Mouse (Mus musculus): ENCODE measurements around the gene Brd7. TPM values are rescaled to one million over a fixed set of nuclear protein-coding genes. Genes with fewer than 3 reads are reported as not detected.

Brd7 gene
- polyA plus RNA-seq, 1 experiment from 2014 or later, result 61.3 TPM

- no peak overlapping the region for H3K4me2 ChIP-seq
- no peaks in the 10 kb centered on the region for H3K9me3 ChIP-seq
- no peak overlapping the region for H3K4me3 ChIP-seq (replicated peaks)
- H3K4me1 ChIP-seq, result 0 out of 2 replicates have a peak, but pooled peaks cover 9% of the 10 kb centered on the region
- no peak overlapping the region for H3K9ac ChIP-seq
- H3K27ac ChIP-seq, result no peak overlapping the region
- 54% methylated on average over 1 of the region's 1 CpGs for WGBS
- no peak for ATAC-seq (ENCODE audit: insufficient read depth, low FRiP score, low read depth)
- H3K27me3 ChIP-seq (replicated peaks), result no peaks in the 10 kb centered on the region
- no peaks in the 10 kb centered on the region for H3K36me3 ChIP-seq
These were observed 72.1 kb downstream of the Brd7 start for GRCm38 (mm10) chr8:88289901-88290300.

GRCm38 (mm10) chr8:88288622-88289242 is 73.3 kb downstream of the Brd7 start:
- H3K27ac ChIP-seq, result peak overlapping the region; percentile 51
- ATAC-seq (ENCODE audit: insufficient read depth, low FRiP score, low read depth), result no peak
- H3K4me2 ChIP-seq, result 0 out of 2 replicates have a peak overlapping the region, but pooled peaks have one; percentile 10

DNA sequence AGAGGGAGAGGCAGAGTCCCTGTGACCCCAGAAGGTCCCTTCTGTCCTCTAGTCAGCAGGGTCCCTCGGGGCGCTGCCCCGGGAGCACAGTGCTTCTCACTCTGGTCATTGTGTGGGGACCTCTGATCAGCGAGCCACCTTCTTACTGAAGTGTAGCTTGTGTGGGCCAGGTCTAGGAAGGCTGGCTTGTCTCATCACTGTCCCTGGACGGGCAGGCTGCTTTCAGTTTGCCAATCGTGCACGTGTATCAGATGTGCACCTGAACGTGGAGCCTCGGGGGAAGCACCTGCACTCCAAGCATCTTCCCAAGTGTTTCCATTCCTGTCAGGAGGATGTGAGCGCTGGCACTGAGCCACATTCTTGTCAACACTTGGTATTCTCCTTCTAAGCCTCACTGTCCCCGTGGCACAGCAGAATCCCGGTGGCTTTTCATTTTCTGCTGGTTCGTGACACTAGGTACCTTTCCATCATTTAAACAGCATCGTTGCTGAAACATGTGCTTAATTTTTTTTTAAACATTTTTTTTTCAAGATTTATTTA is 75.5 kb downstream of the Brd7 start:
- 0 out of 2 replicates have a peak, but pooled peaks cover 9% of the 10 kb centered on the region for H3K4me1 ChIP-seq
- no peaks in the 10 kb centered on the region for H3K9me3 ChIP-seq
- WGBS, result 83% methylated on average over 14 of the region's 14 CpGs
- no peaks in the 10 kb centered on the region for H3K36me3 ChIP-seq
- no peak overlapping the region for H3K27ac ChIP-seq
- H3K9ac ChIP-seq, result no peak overlapping the region
- H3K27me3 ChIP-seq (replicated peaks), result no peaks in the 10 kb centered on the region
- H3K4me2 ChIP-seq, result no peak overlapping the region
- ATAC-seq (ENCODE audit: insufficient read depth, low FRiP score, low read depth), result no peak
- no peak overlapping the region for H3K4me3 ChIP-seq (replicated peaks)

More at GRCm38 (mm10) chr8:88288622-88289242, 73.3 kb downstream of the Brd7 start:
- H3K9me3 ChIP-seq, result no peaks in the 10 kb centered on the region
- no peaks in the 10 kb centered on the region for H3K36me3 ChIP-seq
- 0 out of 2 replicates have a peak, but pooled peaks cover 9% of the 10 kb centered on the region for H3K4me1 ChIP-seq
- no peak overlapping the region for H3K9ac ChIP-seq
- H3K27me3 ChIP-seq (replicated peaks), result no peaks in the 10 kb centered on the region
- no peak overlapping the region for H3K4me3 ChIP-seq (replicated peaks)
- 62% methylated on average over 12 of the region's 12 CpGs for WGBS

DNA sequence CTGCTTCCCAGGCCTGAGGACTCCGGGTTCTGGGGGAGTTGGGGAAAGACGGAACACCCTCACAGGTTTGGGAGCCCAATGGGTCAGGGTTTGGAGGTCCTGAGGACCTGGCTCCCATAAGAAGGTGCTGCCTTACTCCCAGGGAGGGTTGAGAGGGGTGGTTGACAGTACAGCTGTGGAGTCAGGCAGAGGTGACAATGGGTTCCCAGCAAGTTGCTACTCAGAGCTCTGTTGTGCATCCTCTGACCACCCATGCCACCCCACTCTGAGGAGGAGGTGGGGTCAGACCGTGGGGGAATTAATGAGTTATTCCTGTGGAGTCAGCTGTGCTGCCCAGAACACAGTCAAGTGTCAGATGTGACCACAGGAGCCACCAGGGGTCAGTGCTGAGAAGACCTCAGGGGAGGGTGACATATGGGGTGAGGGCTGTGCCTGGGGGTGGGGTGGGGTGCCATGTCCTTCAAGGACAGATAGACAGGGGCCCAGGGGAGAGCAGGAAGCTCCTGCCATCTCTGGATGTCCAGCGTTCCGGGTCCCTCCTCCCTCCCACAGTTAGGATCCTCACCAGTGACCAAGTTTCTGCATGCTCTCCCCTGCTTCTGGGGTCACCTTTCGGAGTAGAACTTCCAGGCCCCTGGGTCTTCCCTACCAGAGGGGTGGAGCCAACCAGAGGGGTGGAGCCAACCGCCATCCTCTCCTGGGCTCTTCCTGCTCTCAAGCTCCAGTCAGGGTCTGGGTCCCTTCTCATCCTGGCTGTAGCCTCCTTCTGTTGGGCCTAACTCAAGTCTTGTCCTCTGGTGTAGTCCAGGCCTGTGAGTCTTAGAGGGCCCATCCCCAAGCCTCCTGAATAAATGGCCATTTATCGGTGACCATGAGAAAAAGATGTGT is 76.3 kb downstream of the Brd7 start:
- Histone ChIP-seq H3K9ac (no peak overlapping the region), H3K4me2 (no peak overlapping the region), H3K9me3 (no peaks in the 10 kb centered on the region), H3K27me3 (replicated peaks) (no peaks in the 10 kb centered on the region), H3K4me3 (replicated peaks) (no peak overlapping the region), H3K27ac (no peak overlapping the region), H3K36me3 (no peaks in the 10 kb centered on the region), H3K4me1 (0 out of 2 replicates have a peak, but pooled peaks cover 9% of the 10 kb centered on the region)
- no peak for ATAC-seq (ENCODE audit: insufficient read depth, low FRiP score, low read depth)
- 78% methylated on average over 8 of the region's 8 CpGs for WGBS

DNA sequence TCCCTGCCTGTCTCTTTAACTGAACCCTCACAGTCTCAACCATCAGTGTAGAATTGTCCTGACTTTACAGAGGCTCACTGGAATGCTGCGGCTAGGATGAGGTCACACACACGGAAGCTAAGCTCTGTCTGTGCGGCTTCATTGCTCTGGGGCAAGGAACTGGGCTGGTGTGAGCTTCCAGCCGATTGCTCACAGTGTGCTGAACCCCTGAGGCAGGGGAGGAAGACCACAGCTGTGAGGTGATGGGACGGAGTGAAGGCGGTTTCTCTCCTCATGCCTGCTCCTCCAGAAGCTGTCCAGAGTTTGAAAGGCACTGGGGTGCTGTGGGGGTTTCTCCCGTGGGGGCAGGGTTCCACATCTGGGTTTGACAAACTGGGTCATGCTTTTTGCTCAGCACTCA is 77.3 kb downstream of the Brd7 start:
- no peak for ATAC-seq (ENCODE audit: insufficient read depth, low FRiP score, low read depth)
- H3K36me3 ChIP-seq, result no peaks in the 10 kb centered on the region
- 0 out of 2 replicates have a peak, but pooled peaks cover 9% of the 10 kb centered on the region for H3K4me1 ChIP-seq
- H3K27me3 ChIP-seq (replicated peaks), result no peaks in the 10 kb centered on the region
- H3K9me3 ChIP-seq, result no peaks in the 10 kb centered on the region
- H3K4me2 ChIP-seq, result no peak overlapping the region
- H3K27ac ChIP-seq, result no peak overlapping the region
- 45% methylated on average over 7 of the region's 7 CpGs for WGBS
- no peak overlapping the region for H3K9ac ChIP-seq
- no peak overlapping the region for H3K4me3 ChIP-seq (replicated peaks)

DNA sequence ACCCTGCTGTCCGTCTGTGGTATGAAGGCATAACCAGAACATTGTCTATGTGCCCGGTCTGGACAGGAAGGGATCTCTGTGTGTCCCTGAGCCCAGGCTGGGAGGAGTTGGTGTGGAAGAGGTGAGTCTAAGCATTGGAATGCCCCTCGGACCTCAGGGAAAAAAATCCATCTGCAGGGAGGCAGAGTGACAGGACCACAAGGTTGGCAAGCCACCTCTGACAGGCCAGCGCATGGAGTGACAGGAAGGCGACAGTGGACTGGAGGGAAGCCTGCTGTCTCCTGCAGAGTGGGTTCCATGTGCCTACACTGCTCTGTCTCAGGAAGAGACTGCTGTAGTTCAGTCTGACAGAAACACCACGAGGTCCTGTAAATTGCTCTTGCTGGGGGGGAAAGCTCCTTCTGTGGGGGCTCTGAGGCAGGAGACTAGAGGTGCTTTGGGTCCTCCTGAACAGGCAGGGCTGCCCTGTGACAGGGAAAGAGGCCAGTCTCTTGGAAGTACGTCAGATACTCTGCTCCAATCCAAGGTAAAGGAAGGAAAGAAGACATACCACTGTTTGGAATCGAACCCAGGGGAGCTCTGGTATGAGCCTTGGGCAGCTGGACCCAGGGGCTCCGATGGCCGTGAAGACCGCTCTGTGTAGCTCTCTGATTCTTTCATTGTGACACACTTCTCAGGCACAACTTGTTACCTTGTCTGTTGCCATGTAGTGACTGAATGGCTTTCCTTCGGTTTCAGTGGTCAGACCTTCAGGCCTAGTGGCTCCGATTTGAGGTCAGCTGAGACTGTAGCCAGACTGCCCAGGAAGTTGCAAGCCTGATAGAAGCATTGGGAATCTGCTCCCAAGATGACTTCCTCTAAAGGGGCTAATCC is 78.5 kb downstream of the Brd7 start:
- no peak for ATAC-seq (ENCODE audit: insufficient read depth, low FRiP score, low read depth)
- 77% methylated on average over 13 of the region's 13 CpGs for WGBS
- Histone ChIP-seq H3K27me3 (replicated peaks) (no peaks in the 10 kb centered on the region), H3K4me1 (0 out of 2 replicates have a peak, but pooled peaks cover 3% of the 10 kb centered on the region), H3K9me3 (no peaks in the 10 kb centered on the region), H3K4me3 (replicated peaks) (no peak overlapping the region), H3K9ac (no peak overlapping the region), H3K4me2 (no peak overlapping the region), H3K36me3 (no peaks in the 10 kb centered on the region), H3K27ac (no peak overlapping the region)

DNA sequence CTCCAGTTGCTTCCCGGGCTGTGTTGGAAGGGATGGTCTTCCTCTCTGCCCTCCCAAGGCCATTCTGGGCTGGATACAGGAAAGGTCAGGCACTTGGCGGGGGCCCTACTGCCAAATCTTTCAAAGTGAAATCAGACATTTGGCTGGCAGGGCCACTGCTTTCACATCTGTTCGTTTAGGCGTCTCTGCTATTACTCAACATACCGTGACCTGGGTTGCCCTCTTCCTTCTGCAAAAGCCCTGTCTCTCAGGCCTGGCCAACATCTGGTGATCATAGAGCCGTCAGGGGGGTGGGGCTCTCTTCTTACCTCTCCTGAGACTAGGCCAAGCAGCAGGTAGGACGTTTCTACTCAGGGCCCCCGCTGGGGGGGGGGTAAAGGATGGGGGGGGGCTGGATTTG is 79.3 kb downstream of the Brd7 start:
- 30% methylated on average over 8 of the region's 8 CpGs for WGBS
- Histone ChIP-seq H3K4me3 (replicated peaks) (no peak overlapping the region), H3K9me3 (no peaks in the 10 kb centered on the region), H3K27ac (no peak overlapping the region), H3K9ac (no peak overlapping the region), H3K4me2 (no peak overlapping the region), H3K27me3 (replicated peaks) (no peaks in the 10 kb centered on the region), H3K36me3 (no peaks in the 10 kb centered on the region), H3K4me1 (no peaks in the 10 kb centered on the region)
- ATAC-seq (ENCODE audit: insufficient read depth, low FRiP score, low read depth), result no peak

Other genes starting within 250 kb of the Brd7 start
- 49.5 and 51.4 TPM in 2 replicates for gene Cnep1r1, start 243.4 kb downstream of the Brd7 start, polyA plus RNA-seq (2015; fragmentation: Nextera tagmentation; extraction: Ambion mirVana)
- gene Heatr3, start 224.3 kb downstream of the Brd7 start, polyA plus RNA-seq (2015; fragmentation: Nextera tagmentation; extraction: Ambion mirVana), result 43.4 and 44.4 TPM in 2 replicates
- 7.0 and 7.5 TPM in 2 replicates for gene Tent4b, start 163.0 kb downstream of the Brd7 start, polyA plus RNA-seq (2015; fragmentation: Nextera tagmentation; extraction: Ambion mirVana)
- gene Adcy7, start 89.8 kb downstream of the Brd7 start, polyA plus RNA-seq (2015; fragmentation: Nextera tagmentation; extraction: Ambion mirVana), result 6.3 and 7.4 TPM in 2 replicates
- 40.4 and 42.0 TPM in 2 replicates for gene Nkd1, start 159.2 kb upstream of the Brd7 start, polyA plus RNA-seq (2015; fragmentation: Nextera tagmentation; extraction: Ambion mirVana)